In the genomic region with DNA sequence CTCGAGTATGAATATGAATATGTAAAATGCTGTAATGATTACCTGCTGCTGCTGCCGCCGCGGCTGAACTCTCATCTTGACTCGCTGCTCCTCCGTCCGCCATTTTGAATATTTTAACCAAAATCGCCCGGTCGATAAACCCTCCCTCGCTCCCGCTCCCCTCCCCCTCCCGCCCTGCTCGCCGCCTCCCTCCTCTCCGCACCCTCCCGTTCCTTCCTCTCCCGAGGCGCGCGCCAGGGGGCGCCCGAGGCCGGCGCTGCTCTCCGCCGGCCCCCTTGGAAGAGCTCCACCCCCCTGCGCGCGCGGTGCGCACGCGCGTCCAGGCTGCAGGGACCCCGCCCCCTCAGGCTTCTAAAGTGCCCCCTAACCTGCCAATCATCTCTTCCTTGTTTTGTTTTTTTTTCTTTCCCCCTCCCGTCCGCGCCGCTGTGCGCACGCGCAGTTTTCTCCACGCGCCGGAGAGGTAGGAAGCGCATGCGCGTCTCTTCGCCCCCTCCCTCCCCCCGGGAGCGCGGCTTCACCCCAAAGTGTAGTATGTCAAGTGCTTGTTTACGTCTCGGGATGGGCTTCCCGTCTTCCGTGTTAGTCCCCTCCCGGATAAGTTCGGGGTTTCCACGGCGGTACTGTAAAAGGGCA, we compare ENCODE assay signal across 8 mouse cellular contexts. TPM values are rescaled to one million over a fixed set of nuclear protein-coding genes. Genes with fewer than 3 reads are reported as not detected.
A peak's percentile ranks its signal among the peaks of the same experiment; 100 is the strongest.
DNase-seq lines count a peak whose midpoint lies in the region; ATAC-seq and TF ChIP-seq lines count a peak whose summit lies in the region.

A gene (minus strand): TSS at position 159 of the 636 bp plus-strand sequence.

- peak; percentile 88 for ATAC-seq in forebrain, embryonic 11.5 days (replicated peaks; ENCODE audit: low FRiP score)
- peak; percentile 88 for ATAC-seq in heart, embryonic 16.5 days (replicated peaks; ENCODE audit: extremely low read depth, insufficient read depth, low FRiP score)
- ATAC-seq in liver, embryonic 15.5 days (ENCODE audit: insufficient read depth), result peak; percentile 91
- ATAC-seq in neural tube, embryonic 12.5 days (ENCODE audit: low FRiP score, low read depth), result peak; percentile 81

- no peaks in the 10 kb centered on the region for H3K36me3 ChIP-seq in CH12.LX (replicated peaks in 1 of 2; ENCODE audit: control insufficient read depth in 1 of 2, insufficient read depth in 1 of 2, low read length in 1 of 2)
- no peaks in the 10 kb centered on the region for H3K36me3 ChIP-seq in forebrain, embryonic 11.5 days (ENCODE audit: control insufficient read depth, insufficient read depth, low read length)
- H3K36me3 ChIP-seq in heart, embryonic 16.5 days (ENCODE audit: control insufficient read depth, insufficient read depth), result no peaks in the 10 kb centered on the region
- no peaks in the 10 kb centered on the region for H3K36me3 ChIP-seq in liver, embryonic 15.5 days (replicated peaks)
- no peaks in the 10 kb centered on the region for H3K36me3 ChIP-seq in neural tube, embryonic 12.5 days

- peak within 1 kb of the TSS; percentile 93 for H3K27ac ChIP-seq in CH12.LX (ENCODE audit: insufficient read depth, low read depth)
- peak within 1 kb of the TSS; percentile 89 for H3K27ac ChIP-seq in forebrain, embryonic 11.5 days (ENCODE audit: low read depth, low read length)
- H3K27ac ChIP-seq in heart, embryonic 16.5 days (ENCODE audit: low read length), result peak within 1 kb of the TSS; percentile 93
- peak within 1 kb of the TSS; percentile 92 for H3K27ac ChIP-seq in liver, embryonic 15.5 days (replicated peaks)
- H3K27ac ChIP-seq in neural tube, embryonic 12.5 days, result peak within 1 kb of the TSS; percentile 79

- peak; percentile 97 for DNase-seq in CH12.LX (ENCODE audit: extremely low read depth)
- peak; percentile 97 for DNase-seq in c-Kit-positive CD71-positive TER-119-negative erythroid progenitor cells, embryonic 14.5 days (ENCODE audit: low read depth)
- DNase-seq in forebrain, embryonic 11.5 days (ENCODE audit: low spot score), result peak; percentile 99
- peak; percentile 97 to 98 for DNase-seq in kidney, postnatal 36 days
- peak; percentile 97 for DNase-seq in telencephalon, adult 2 months (ENCODE audit: low read depth, low spot score)

- TF ChIP-seq RAD21 in CH12.LX (IDR thresholded peaks at IDR 0.05; ENCODE audit: low read depth, low read length), result peak; percentile 58

- H3K27me3 ChIP-seq in CH12.LX (replicated peaks), result peaks cover 1% of the 10 kb centered on the region
- H3K27me3 ChIP-seq in forebrain, embryonic 11.5 days (ENCODE audit: control insufficient read depth, insufficient read depth, low read length), result no peaks in the 10 kb centered on the region
- H3K27me3 ChIP-seq in heart, embryonic 16.5 days (ENCODE audit: control insufficient read depth, insufficient read depth, low read length), result no peaks in the 10 kb centered on the region
- H3K27me3 ChIP-seq in liver, embryonic 15.5 days, result no peaks in the 10 kb centered on the region
- no peaks in the 10 kb centered on the region for H3K27me3 ChIP-seq in neural tube, embryonic 12.5 days (replicated peaks)

- in situ Hi-C loops in CH12.LX (cut with MboI; ENCODE audit: low pct_ligation_motif_present, low pct_unique_long_range_greater_than_20kb, low sequenced_read_pairs), result loop anchor here (10.0 kb wide), 1 partner anchor 152 kb away; no protein-coding TSS in a partner anchor

- peak within 1 kb of the TSS; percentile 63 for H3K4me2 ChIP-seq in CH12.LX (ENCODE audit: insufficient read depth, low read depth, poor library complexity, severe bottlenecking)
- H3K4me2 ChIP-seq in forebrain, embryonic 11.5 days (ENCODE audit: low read depth, low read length, severe bottlenecking), result peak within 1 kb of the TSS; percentile 67
- H3K4me2 ChIP-seq in heart, embryonic 16.5 days (ENCODE audit: low read depth, low read length), result peak within 1 kb of the TSS; percentile 93
- peak within 1 kb of the TSS; percentile 93 for H3K4me2 ChIP-seq in liver, embryonic 15.5 days
- H3K4me2 ChIP-seq in neural tube, embryonic 12.5 days (replicated peaks), result peak within 1 kb of the TSS; percentile 86

- peak within 1 kb of the TSS; percentile 98 for H3K9ac ChIP-seq in CH12.LX (ENCODE audit: insufficient read depth, low read depth)
- H3K9ac ChIP-seq in forebrain, embryonic 11.5 days (ENCODE audit: low read length), result peak within 1 kb of the TSS; percentile 98
- peak within 1 kb of the TSS; percentile 98 for H3K9ac ChIP-seq in heart, embryonic 16.5 days (ENCODE audit: low read length)
- peak within 1 kb of the TSS; percentile 87 for H3K9ac ChIP-seq in liver, embryonic 15.5 days
- H3K9ac ChIP-seq in neural tube, embryonic 12.5 days, result peak within 1 kb of the TSS; percentile 99

- peaks cover 2% of the 10 kb centered on the region; the same call in 1 of the 2 replicates for H3K79me2 ChIP-seq in CH12.LX (replicated peaks; ENCODE audit: control insufficient read depth, extremely low read depth, insufficient read depth, poor library complexity, severe bottlenecking)

- TF ChIP-seq EP300 in CH12.LX (IDR thresholded peaks at IDR 0.05; ENCODE audit: low read length), result no peak

- H3K9me3 ChIP-seq in CH12.LX (replicated peaks; ENCODE audit: low read length), result no peaks in the 10 kb centered on the region
- H3K9me3 ChIP-seq in forebrain, embryonic 11.5 days (ENCODE audit: control insufficient read depth, low read length), result no peaks in the 10 kb centered on the region
- no peaks in the 10 kb centered on the region for H3K9me3 ChIP-seq in heart, embryonic 16.5 days (replicated peaks; ENCODE audit: control insufficient read depth, low read length)
- no peaks in the 10 kb centered on the region for H3K9me3 ChIP-seq in liver, embryonic 15.5 days (replicated peaks)
- H3K9me3 ChIP-seq in neural tube, embryonic 12.5 days, result no peaks in the 10 kb centered on the region

- TF ChIP-seq CTCF in CH12.LX (conservative IDR thresholded peaks at IDR 0.05 in 1 of 2, IDR thresholded peaks at IDR 0.05 in 1 of 2; ENCODE audit: low read depth in 2 of 2, low read length in 2 of 2), result peak in 1 of 2 experiments; percentile 79; a peak in 2 of 4 replicates

- WGBS in forebrain, embryonic 11.5 days, result 1% methylated on average over 49 of the region's 61 CpGs
- WGBS in heart, embryonic 16.5 days, result under 1% methylated on average over 58 of the region's 61 CpGs
- under 1% methylated on average over 61 of the region's 61 CpGs for WGBS in liver, embryonic 15.5 days (ENCODE audit: insufficient replicate concordance)
- under 1% methylated on average over 51 of the region's 61 CpGs for WGBS in neural tube, embryonic 12.5 days

- dilution Hi-C loops in CH12.LX (cut with MboI; ENCODE audit: extremely low pct_ligation_motif_present, extremely low pct_unique_long_range_greater_than_20kb, low sequenced_read_pairs), result no loop called here

- TF ChIP-seq POLR2A in CH12.LX (IDR thresholded peaks at IDR 0.05; ENCODE audit: low read depth, low read length), result no peak; the same call in 1 of the 2 replicates

- peaks cover 3 to 31% of the 10 kb centered on the region in 2 experiments; a peak in 2 of 4 replicates for H3K4me1 ChIP-seq in CH12.LX (ENCODE audit: control insufficient read depth in 1 of 2, insufficient read depth in 2 of 2)
- peaks cover 11% of the 10 kb centered on the region; the same call in 1 of the 2 replicates for H3K4me1 ChIP-seq in forebrain, embryonic 11.5 days (replicated peaks; ENCODE audit: control insufficient read depth, insufficient read depth, low read length)
- peaks cover 25% of the 10 kb centered on the region for H3K4me1 ChIP-seq in heart, embryonic 16.5 days (ENCODE audit: control insufficient read depth, insufficient read depth, low read length)
- H3K4me1 ChIP-seq in liver, embryonic 15.5 days (replicated peaks), result peaks cover 29% of the 10 kb centered on the region
- H3K4me1 ChIP-seq in neural tube, embryonic 12.5 days, result peaks cover 19% of the 10 kb centered on the region

- peak within 1 kb of the TSS; percentile 60 to 93 (median 86) for H3K4me3 ChIP-seq in CH12.LX (replicated peaks in 1 of 3; ENCODE audit: low read depth in 2 of 3, low read length in 2 of 3, poor library complexity in 1 of 3)
- H3K4me3 ChIP-seq in forebrain, embryonic 11.5 days (ENCODE audit: low read depth, low read length), result peak within 1 kb of the TSS; percentile 71
- peak within 1 kb of the TSS; percentile 90 for H3K4me3 ChIP-seq in heart, embryonic 16.5 days (ENCODE audit: low read length)
- peak within 1 kb of the TSS; percentile 93 for H3K4me3 ChIP-seq in liver, embryonic 15.5 days (replicated peaks)
- H3K4me3 ChIP-seq in neural tube, embryonic 12.5 days, result peak within 1 kb of the TSS; percentile 99

TF ChIP-seq in CH12.LX, 34 proteins besides CTCF, POLR2A, EP300 and RAD21 (continues in another document):
- TF ChIP-seq NELFE (IDR thresholded peaks at IDR 0.05; ENCODE audit: low read depth, low read length) (peak; percentile 28), NRF1 (IDR thresholded peaks at IDR 0.05; ENCODE audit: low read depth, low read length) (peak; percentile 94), PAX5 (IDR thresholded peaks at IDR 0.05; ENCODE audit: low read length) (no peak), ETS1 (conservative IDR thresholded peaks at IDR 0.05; ENCODE audit: low read depth, low read length) (peak; percentile 36), MAZ (IDR thresholded peaks at IDR 0.05; ENCODE audit: low read depth, low read length) (peak; percentile 99), USF1 (IDR thresholded peaks at IDR 0.05; ENCODE audit: low read depth, low read length) (no peak), MAFK (IDR thresholded peaks at IDR 0.05; ENCODE audit: insufficient replicate concordance, low read length) (no peak), SIN3A (IDR thresholded peaks at IDR 0.05; ENCODE audit: low read length) (peak; percentile 84), CHD1 (IDR thresholded peaks at IDR 0.05; ENCODE audit: low read depth, low read length) (no peak), KAT2A (IDR thresholded peaks at IDR 0.05; ENCODE audit: insufficient replicate concordance, low read length) (no peak), SMC3 (IDR thresholded peaks at IDR 0.05; ENCODE audit: low read depth, low read length) (peak; percentile 63), ZKSCAN1 (IDR thresholded peaks at IDR 0.05; ENCODE audit: borderline replicate concordance, low read depth, low read length) (no peak; the same call in 1 of the 2 replicates), CHD2 (IDR thresholded peaks at IDR 0.05; ENCODE audit: low read length) (peak; percentile 75), TBP (conservative IDR thresholded peaks at IDR 0.05; ENCODE audit: low read depth, low read length) (peak; percentile 53; the same call in 1 of the 2 replicates), HCFC1 (IDR thresholded peaks at IDR 0.05; ENCODE audit: low read depth, low read length) (peak; percentile 44)

RNA-seq across cellular contexts. Expression of the gene that starts here (rescaled TPM):
- total RNA-seq in CH12.LX (2012; rRNA removed) (6.4 and 8.0 TPM in 2 replicates), CH12.LX (2014; rRNA removed) (6.6 and 7.4 TPM in 2 replicates)
- polyA plus RNA-seq in CH12.LX (2012; ENCODE audit: insufficient read length, low read depth), result 11.7 and 18.3 TPM in 2 replicates
- 32.3 and 35.0 TPM in 2 replicates for polyA plus RNA-seq in forebrain, embryonic 11.5 days (2014; fragmentation: Nextera tagmentation; extraction: Ambion mirVana)
- 8.5 and 9.3 TPM in 2 replicates for polyA plus RNA-seq in heart, embryonic 16.5 days (2015; fragmentation: Nextera tagmentation; extraction: Ambion mirVana)
- 3.0 and 5.0 TPM in 2 replicates for polyA plus RNA-seq in liver, embryonic 15.5 days (2015; fragmentation: Nextera tagmentation; extraction: Ambion mirVana)
- polyA plus RNA-seq in neural tube, embryonic 12.5 days (2016; fragmentation: Nextera tagmentation; extraction: Ambion mirVana), result 17.0 and 19.6 TPM in 2 replicates

Comparison
In these comparisons a context has a peak if more than half of its experiments do, and no peak if none do; other contexts are left out.
1. Peak in every context shown above with its lines: DNase-seq, ATAC-seq, H3K4me3 ChIP-seq and H3K27ac ChIP-seq.